Mouse (Mus musculus) MEL (cell line): ENCODE results near the gene Cacna2d4. TPM values are rescaled to one million over a fixed set of nuclear protein-coding genes. Genes with fewer than 3 reads are reported as not detected.
"Not testable (repeated sequence)": the region's sequence is repeated elsewhere in the genome, so short reads cannot be mapped to it uniquely, and the experiment has no call there.

Experiments
- DNase-seq: peaks from one replicate; pipeline ENCODE4 v3.0.0; 2011; ENCODE audit warnings: low read depth, low spot score
- H3K27ac ChIP-seq: 2 replicates; pipeline ENCODE4 v1.5.1; 2012; ENCODE audit warnings: low read depth, mild to moderate bottlenecking, control low read depth, low read length, moderate library complexity; ENCODE audit not compliant: control insufficient read depth
- H3K27me3 ChIP-seq, 2 experiments: fragments of 150-350 bp in 1 of 2; sonication (generic) in 1 of 2; 2 replicates each; pipeline ENCODE4 v1.6.1; 2012; ENCODE audit warnings: low read length in 2 of 2, mild to moderate bottlenecking in 2 of 2, improper control_type of control experiment in 1 of 2, moderate library complexity in 1 of 2; ENCODE audit not compliant: insufficient read depth in 2 of 2, control insufficient read depth in 1 of 2
- H3K36me3 ChIP-seq, 2 experiments: 2 replicates each; pipeline ENCODE4 v1.6.1; 2012 to 2014; ENCODE audit warnings: low read length in 2 of 2, improper control_type of control experiment in 1 of 2, inconsistent platforms in 1 of 2, mild to moderate bottlenecking in 1 of 2; ENCODE audit not compliant: insufficient read depth in 2 of 2, control insufficient read depth in 1 of 2
- H3K4me1 ChIP-seq, 2 experiments: fragments of 150-350 bp in 1 of 2; sonication (generic) in 1 of 2; 2 replicates each; pipeline ENCODE4 v1.6.1; 2012; ENCODE audit warnings: low read length in 2 of 2, improper control_type of control experiment in 1 of 2, mild to moderate bottlenecking in 1 of 2; ENCODE audit not compliant: insufficient read depth in 2 of 2, control insufficient read depth in 1 of 2
- H3K4me3 ChIP-seq, 2 experiments: fragments of 150-350 bp in 1 of 2; sonication (generic) in 1 of 2; 2 replicates each; pipeline ENCODE4 v1.5.1; 2012; ENCODE audit warnings: low read depth in 2 of 2, low read length in 2 of 2, mild to moderate bottlenecking in 2 of 2, moderate library complexity in 2 of 2, control low read depth in 1 of 2, improper control_type of control experiment in 1 of 2; ENCODE audit not compliant: control insufficient read depth in 1 of 2, insufficient read depth in 1 of 2
- H3K79me2 ChIP-seq: 2 replicates; pipeline ENCODE4 v1.6.1; 2012; ENCODE audit warnings: mild to moderate bottlenecking, low read length, moderate library complexity; ENCODE audit not compliant: control insufficient read depth, poor library complexity, insufficient read depth
- H3K9ac ChIP-seq: 2 replicates; pipeline ENCODE4 v1.6.1; 2012; ENCODE audit warnings: low read depth, mild to moderate bottlenecking, control low read depth, low read length, moderate library complexity; ENCODE audit not compliant: control insufficient read depth, poor library complexity, severe bottlenecking
- H3K9me3 ChIP-seq: fragments of 150-350 bp; sonication (generic); replicated peaks from 2 replicates; pipeline ENCODE4 v1.6.1; 2012; ENCODE audit warnings: mild to moderate bottlenecking, low read length, improper control_type of control experiment, moderate library complexity; ENCODE audit not compliant: insufficient read depth
- CTCF ChIP-seq, 3 experiments: IDR thresholded peaks in 2 of 3; conservative IDR thresholded peaks in 1 of 3; 2 replicates each; pipeline ENCODE4 v1.5.1; 2011 to 2012; ENCODE audit warnings: low read length in 3 of 3, low read depth in 2 of 3, mild to moderate bottlenecking in 2 of 3, improper control_type of control experiment in 1 of 3, inconsistent platforms in 1 of 3, mixed read lengths in 1 of 3, moderate library complexity in 1 of 3; ENCODE audit not compliant: control insufficient read depth in 1 of 3, insufficient read depth in 1 of 3, poor library complexity in 1 of 3, severe bottlenecking in 1 of 3
- E2F4 ChIP-seq: IDR thresholded peaks from 2 replicates; pipeline ENCODE4 v1.6.1; 2011; ENCODE audit warnings: low read depth, low read length, improper control_type of control experiment, borderline replicate concordance
- EP300 ChIP-seq, 2 experiments: IDR thresholded peaks; 2 replicates each; pipeline ENCODE4 v1.6.1; 2011; ENCODE audit warnings: improper control_type of control experiment in 2 of 2, low read length in 2 of 2, low read depth in 1 of 2, mild to moderate bottlenecking in 1 of 2
- GABPA ChIP-seq: IDR thresholded peaks from 2 replicates; pipeline ENCODE4 v1.6.1; 2012; ENCODE audit warnings: low read depth, mild to moderate bottlenecking, inconsistent platforms, low read length, improper control_type of control experiment, moderate library complexity
- JUND ChIP-seq: IDR thresholded peaks from 2 replicates; pipeline ENCODE4 v1.6.1; 2011; ENCODE audit warnings: low read depth, mild to moderate bottlenecking, improper control_type of control experiment, low read length
- MAZ ChIP-seq: IDR thresholded peaks from 2 replicates; pipeline ENCODE4 v1.6.1; 2012; ENCODE audit warnings: low read depth, mild to moderate bottlenecking, inconsistent platforms, low read length, improper control_type of control experiment
- MYC ChIP-seq: IDR thresholded peaks from 2 replicates; pipeline ENCODE4 v1.6.1; 2011; ENCODE audit warnings: low read depth, mild to moderate bottlenecking, low read length, improper control_type of control experiment, moderate library complexity
- NRF1 ChIP-seq: IDR thresholded peaks from 2 replicates; pipeline ENCODE4 v1.6.1; 2014; ENCODE audit warnings: low read depth, mild to moderate bottlenecking, inconsistent platforms, low read length, improper control_type of control experiment, moderate library complexity; ENCODE audit not compliant: poor library complexity, insufficient read depth, severe bottlenecking
- POLR2AphosphoS2 ChIP-seq: IDR thresholded peaks from 2 replicates; pipeline ENCODE4 v1.6.1; 2011; ENCODE audit warnings: low read length, improper control_type of control experiment
- POLR2AphosphoS5 ChIP-seq: IDR thresholded peaks from 2 replicates; pipeline ENCODE4 v1.6.1; 2012; ENCODE audit warnings: low read depth, borderline replicate concordance, mild to moderate bottlenecking, inconsistent platforms, low read length, moderate library complexity, mixed read lengths
- SMC3 ChIP-seq: IDR thresholded peaks from 2 replicates; pipeline ENCODE4 v1.6.1; 2011; ENCODE audit warnings: low read depth, low read length, improper control_type of control experiment
- TBP ChIP-seq: IDR thresholded peaks from 2 replicates; pipeline ENCODE4 v1.8.0; 2011; ENCODE audit warnings: low read depth, low read length, improper control_type of control experiment
- TCF12 ChIP-seq: IDR thresholded peaks from 2 replicates; pipeline ENCODE4 v1.6.1; 2014; ENCODE audit warnings: low read depth, mild to moderate bottlenecking, inconsistent platforms, low read length, improper control_type of control experiment, moderate library complexity
- UBTF ChIP-seq: IDR thresholded peaks from 2 replicates; pipeline ENCODE4 v1.6.1; 2012; ENCODE audit warnings: low read depth, mild to moderate bottlenecking, inconsistent platforms, low read length, improper control_type of control experiment, moderate library complexity, borderline replicate concordance; ENCODE audit not compliant: insufficient read depth
- ZC3H11A ChIP-seq: IDR thresholded peaks from 2 replicates; pipeline ENCODE4 v1.6.1; 2012; ENCODE audit warnings: low read depth, mild to moderate bottlenecking, inconsistent platforms, low read length, improper control_type of control experiment
- ZKSCAN1 ChIP-seq: IDR thresholded peaks from 2 replicates; pipeline ENCODE4 v1.6.1; 2012; ENCODE audit warnings: low read depth, mild to moderate bottlenecking, inconsistent platforms, low read length, improper control_type of control experiment, moderate library complexity
- ZMIZ1 ChIP-seq: IDR thresholded peaks from 2 replicates; pipeline ENCODE4 v1.6.1; 2012; ENCODE audit warnings: low read depth, mild to moderate bottlenecking, inconsistent platforms, low read length, improper control_type of control experiment, moderate library complexity
- ZNF384 ChIP-seq: IDR thresholded peaks from 2 replicates; pipeline ENCODE4 v1.6.1; 2012; ENCODE audit warnings: low read depth, mild to moderate bottlenecking, inconsistent platforms, low read length, improper control_type of control experiment
- polyA plus RNA-seq, 2 experiments: library from polyadenylated mRNA; stranded (reverse) in 1 of 2; unstranded in 1 of 2; fragments of >175 nt in 1 of 2; fragments of >200 nt in 1 of 2; gene quantifications; 2 replicates each; pipeline versions ENCODE4 v1.2.1 to v1.2.4; 2012; ENCODE audit warnings: low replicate concordance in 2 of 2, low read depth in 1 of 2; ENCODE audit not compliant: insufficient read length in 2 of 2, insufficient read depth in 1 of 2, missing spikeins in 1 of 2
- total RNA-seq: library from RNA; depleted of rRNA; stranded (reverse); fragments of 300-350 nt; gene quantifications from 2 replicates; pipeline ENCODE4 v1.2.3, GENCODE M21; 2012

The Cacna2d4 gene
- total and polyA plus RNA-seq, 3 experiments, result 0.69 to 1.1 TPM; not detected in 1

- DNase-seq, H3K9me3 ChIP-seq, H3K36me3 ChIP-seq, H3K4me1 ChIP-seq, H3K4me3 ChIP-seq, H3K9ac ChIP-seq, H3K79me2 ChIP-seq, H3K27me3 ChIP-seq, H3K27ac ChIP-seq: not testable (repeated sequence)
- TF ChIP-seq ZNF384, result 0 out of 2 replicates have a peak, but pooled peaks have one; percentile 0
Measured at GRCm38 (mm10) chr6:119206006-119206405, 30.3 kb upstream of the Cacna2d4 start.

- Histone ChIP-seq H3K27ac (no peak overlapping the region), H3K9me3 (no peaks in the 10 kb centered on the region), H3K79me2 (no peaks in the 10 kb centered on the region), H3K27me3 (no peaks in the 10 kb centered on the region), H3K36me3 (peaks cover 0 to 3% of the 10 kb centered on the region in 2 experiments; a peak in 1 of 4 replicates), H3K9ac (no peak overlapping the region), H3K4me3 (no peak overlapping the region), H3K4me1 (no peaks in the 10 kb centered on the region)
- DNase-seq, result no peak
- TF ChIP-seq ZNF384 (no peak), ZMIZ1 (no peak), GABPA (no peak), MAZ (no peak), EP300 (IDR thresholded peaks at IDR 0.05; ENCODE audit: low read depth in 1 of 2, low read length in 2 of 2) (no peak), JUND (no peak), UBTF (no peak), ZKSCAN1 (no peak), MYC (no peak), NRF1 (no peak), ZC3H11A (no peak), CTCF (IDR thresholded peaks at IDR 0.05 in 2 of 3, conservative IDR thresholded peaks at IDR 0.05 in 1 of 3; ENCODE audit: control insufficient read depth in 1 of 3, insufficient read depth in 1 of 3, low read depth in 2 of 3, low read length in 3 of 3, poor library complexity in 1 of 3, severe bottlenecking in 1 of 3) (no peak), SMC3 (no peak), TCF12 (no peak), POLR2AphosphoS5 (no peak), TBP (no peak), POLR2AphosphoS2 (no peak), E2F4 (no peak)
Measured at GRCm38 (mm10) chr6:119213375-119213774, 23.0 kb upstream of the Cacna2d4 start.
